Mouse (Mus musculus): ENCODE results near the gene Meis3. TPM values are rescaled to one million over a fixed set of nuclear protein-coding genes. Genes with fewer than 3 reads are reported as not detected.

Meis3 gene
- polyA plus RNA-seq, 1 experiment from 2014 or later, result 161 TPM

GRCm38 (mm10) chr7:16229869-16230268 lies 55.0 kb downstream of the Meis3 start:
- no peaks in the 10 kb centered on the region for H3K4me1 ChIP-seq (replicated peaks)
- H3K27me3 ChIP-seq, result no peaks in the 10 kb centered on the region
- H3K36me3 ChIP-seq, result no peaks in the 10 kb centered on the region
- no peaks in the 10 kb centered on the region for H3K9me3 ChIP-seq
- H3K4me3 ChIP-seq, result no peak overlapping the region
- 55% methylated on average over 5 of the region's 5 CpGs for whole genome bisulfite sequencing
- no peak overlapping the region for H3K4me2 ChIP-seq
- ATAC-seq (ENCODE audit: low read depth), result no peak
- H3K27ac ChIP-seq (replicated peaks), result no peak overlapping the region
- no peak overlapping the region for H3K9ac ChIP-seq

Other genes starting within 250 kb of the Meis3 start
- gene Nop53, start 229.0 kb upstream of the Meis3 start, polyA plus RNA-seq (2015; fragmentation: Nextera tagmentation; extraction: Ambion mirVana), result 128 and 148 TPM in 2 replicates
- 9.3 and 12.6 TPM in 2 replicates for gene Ehd2, start 207.5 kb upstream of the Meis3 start, polyA plus RNA-seq (2015; fragmentation: Nextera tagmentation; extraction: Ambion mirVana)
- 8.4 and 9.2 TPM in 2 replicates for gene Bicra, start 127.2 kb upstream of the Meis3 start, polyA plus RNA-seq (2015; fragmentation: Nextera tagmentation; extraction: Ambion mirVana)
- 0.04 and 0.10 TPM in 2 replicates for gene Zfp541, start 113.3 kb upstream of the Meis3 start, polyA plus RNA-seq (2015; fragmentation: Nextera tagmentation; extraction: Ambion mirVana)
- gene Napa, start 76.6 kb upstream of the Meis3 start, polyA plus RNA-seq (2015; fragmentation: Nextera tagmentation; extraction: Ambion mirVana), result 235 and 247 TPM in 2 replicates
- 37.9 and 41.4 TPM in 2 replicates for gene Kptn, start 55.2 kb upstream of the Meis3 start, polyA plus RNA-seq (2015; fragmentation: Nextera tagmentation; extraction: Ambion mirVana)
- gene Slc8a2, start 45.3 kb upstream of the Meis3 start, polyA plus RNA-seq (2015; fragmentation: Nextera tagmentation; extraction: Ambion mirVana), result 1.1 and 1.4 TPM in 2 replicates
- 11.3 and 13.2 TPM in 2 replicates for gene Dhx34, start 46.9 kb downstream of the Meis3 start, polyA plus RNA-seq (2015; fragmentation: Nextera tagmentation; extraction: Ambion mirVana)
- gene C5ar2, start 69.1 kb downstream of the Meis3 start, polyA plus RNA-seq (2015; fragmentation: Nextera tagmentation; extraction: Ambion mirVana), result 0.15 TPM in 1 of 2 replicates, not detected in the other
- gene C5ar1, start 84.5 kb downstream of the Meis3 start, polyA plus RNA-seq (2015; fragmentation: Nextera tagmentation; extraction: Ambion mirVana), result 2.3 and 2.8 TPM in 2 replicates
- 30.0 and 39.3 TPM in 2 replicates for gene Inafm1, start 98.5 kb downstream of the Meis3 start, polyA plus RNA-seq (2015; fragmentation: Nextera tagmentation; extraction: Ambion mirVana)
- gene Ccdc9, start 111.7 kb downstream of the Meis3 start, polyA plus RNA-seq (2015; fragmentation: Nextera tagmentation; extraction: Ambion mirVana), result 31.2 and 35.4 TPM in 2 replicates
- gene Bbc3, start 133.3 kb downstream of the Meis3 start, polyA plus RNA-seq (2015; fragmentation: Nextera tagmentation; extraction: Ambion mirVana), result 22.4 and 22.8 TPM in 2 replicates
- 264 and 281 TPM in 2 replicates for gene Sae1, start 212.7 kb downstream of the Meis3 start, polyA plus RNA-seq (2015; fragmentation: Nextera tagmentation; extraction: Ambion mirVana)
- 16.8 and 19.9 TPM in 2 replicates for gene Zc3h4, start 225.8 kb downstream of the Meis3 start, polyA plus RNA-seq (2015; fragmentation: Nextera tagmentation; extraction: Ambion mirVana)